Mouse (Mus musculus): Measurements from ENCODE around the gene Sptssb. TPM values are rescaled to one million over a fixed set of nuclear protein-coding genes. Genes with fewer than 3 reads are reported as not detected.
A peak's percentile ranks its signal among the peaks of the same experiment; 100 is the strongest.

Gene Sptssb
- total and polyA plus RNA-seq, 3 experiments: not detected

- DNase-seq (ENCODE audit: extremely low read depth): no peak
- TF ChIP-seq TCF12 (IDR thresholded peaks at IDR 0.05; ENCODE audit: low read depth, low read length) (no peak), KAT2A (IDR thresholded peaks at IDR 0.05; ENCODE audit: insufficient replicate concordance, low read length) (no peak), USF1 (IDR thresholded peaks at IDR 0.05; ENCODE audit: low read depth, low read length) (no peak), CHD1 (IDR thresholded peaks at IDR 0.05; ENCODE audit: low read depth, low read length) (no peak), MXI1 (IDR thresholded peaks at IDR 0.05; ENCODE audit: low read depth, low read length) (no peak)
- dilution Hi-C loops (cut with MboI; ENCODE audit: extremely low pct_ligation_motif_present, extremely low pct_unique_long_range_greater_than_20kb, low sequenced_read_pairs): no loop called here
- Histone ChIP-seq H3K79me2 (replicated peaks; ENCODE audit: control insufficient read depth, extremely low read depth, insufficient read depth, poor library complexity, severe bottlenecking) (no peaks in the 10 kb centered on the region), H3K9ac (ENCODE audit: insufficient read depth, low read depth) (no peak overlapping the region), H3K4me3 (replicated peaks in 1 of 3; ENCODE audit: low read depth in 2 of 3, low read length in 2 of 3, poor library complexity in 1 of 3) (no peak overlapping the region), H3K9me3 (replicated peaks; ENCODE audit: low read length) (no peaks in the 10 kb centered on the region), H3K36me3 (replicated peaks in 1 of 2; ENCODE audit: control insufficient read depth in 1 of 2, insufficient read depth in 1 of 2, low read length in 1 of 2) (no peaks in the 10 kb centered on the region), H3K27me3 (replicated peaks) (no peaks in the 10 kb centered on the region), H3K27ac (ENCODE audit: insufficient read depth, low read depth) (no peak overlapping the region), H3K4me1 (ENCODE audit: control insufficient read depth in 1 of 2, insufficient read depth in 2 of 2) (0 out of 4 replicates have a peak, but pooled peaks cover 0 to 5% of the 10 kb centered on the region in 2 experiments), H3K4me2 (ENCODE audit: insufficient read depth, low read depth, poor library complexity, severe bottlenecking) (no peak overlapping the region)
- in situ Hi-C loops (cut with MboI; ENCODE audit: low pct_ligation_motif_present, low pct_unique_long_range_greater_than_20kb, low sequenced_read_pairs): no loop called here
These were observed 40.6 kb upstream of the Sptssb start for GRCm38 (mm10) chr3:69900335-69900734.

GRCm38 (mm10) chr3:69897917-69898594 lies 38.3 kb upstream of the Sptssb start:
- no peak overlapping the region for H3K9ac ChIP-seq (ENCODE audit: insufficient read depth, low read depth)
- no peaks in the 10 kb centered on the region for H3K36me3 ChIP-seq (replicated peaks in 1 of 2; ENCODE audit: control insufficient read depth in 1 of 2, insufficient read depth in 1 of 2, low read length in 1 of 2)
- peak; percentile 74 for TF ChIP-seq RAD21 (IDR thresholded peaks at IDR 0.05; ENCODE audit: low read depth, low read length)
- TF ChIP-seq IRF4 (IDR thresholded peaks at IDR 0.05; ENCODE audit: low read depth, low read length): no peak
- peak; percentile 40 for TF ChIP-seq SMC3 (IDR thresholded peaks at IDR 0.05; ENCODE audit: low read depth, low read length)
- peak in 1 of 2 experiments; percentile 68; a peak in 2 of 4 replicates for TF ChIP-seq CTCF (conservative IDR thresholded peaks at IDR 0.05 in 1 of 2, IDR thresholded peaks at IDR 0.05 in 1 of 2; ENCODE audit: low read depth in 2 of 2, low read length in 2 of 2)
- no peaks in the 10 kb centered on the region for H3K79me2 ChIP-seq (replicated peaks; ENCODE audit: control insufficient read depth, extremely low read depth, insufficient read depth, poor library complexity, severe bottlenecking)
- no peaks in the 10 kb centered on the region for H3K4me1 ChIP-seq (ENCODE audit: control insufficient read depth in 1 of 2, insufficient read depth in 2 of 2)
- dilution Hi-C loops (cut with MboI; ENCODE audit: extremely low pct_ligation_motif_present, extremely low pct_unique_long_range_greater_than_20kb, low sequenced_read_pairs): no loop called here
- no peaks in the 10 kb centered on the region for H3K9me3 ChIP-seq (replicated peaks; ENCODE audit: low read length)
- in situ Hi-C loops (cut with MboI; ENCODE audit: low pct_ligation_motif_present, low pct_unique_long_range_greater_than_20kb, low sequenced_read_pairs): loop anchor here (10.0 to 25.0 kb wide), 2 partner anchors 143 to 661 kb away; no protein-coding TSS in a partner anchor
- no peak overlapping the region for H3K4me2 ChIP-seq (ENCODE audit: insufficient read depth, low read depth, poor library complexity, severe bottlenecking)
- peak; percentile 48 for DNase-seq (ENCODE audit: extremely low read depth)
- H3K27me3 ChIP-seq (replicated peaks): no peaks in the 10 kb centered on the region
- no peak overlapping the region for H3K27ac ChIP-seq (ENCODE audit: insufficient read depth, low read depth)
- H3K4me3 ChIP-seq (replicated peaks in 1 of 3; ENCODE audit: low read depth in 2 of 3, low read length in 2 of 3, poor library complexity in 1 of 3): no peak overlapping the region

DNA sequence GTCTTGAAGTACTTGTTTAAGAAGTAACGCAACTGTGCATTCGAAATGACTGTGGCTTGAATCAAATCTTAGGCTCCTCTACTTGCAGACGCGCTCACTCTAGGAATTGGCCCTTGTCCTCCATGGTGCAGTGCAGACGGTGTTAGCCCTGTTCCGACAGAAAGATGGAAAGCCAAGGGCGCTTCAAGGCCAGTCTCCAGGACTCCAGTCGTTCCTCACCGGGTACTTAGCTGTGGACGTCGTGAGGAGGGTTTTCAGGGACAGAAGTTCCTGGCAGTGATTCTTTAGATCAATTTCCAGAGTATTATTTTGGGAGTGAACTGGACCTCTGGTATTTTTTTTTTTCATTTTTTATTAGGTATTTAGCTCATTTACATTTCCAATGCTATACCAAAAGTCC lies 35.8 kb upstream of the Sptssb start:
- DNase-seq (ENCODE audit: extremely low read depth): no peak
- in situ Hi-C loops (cut with MboI; ENCODE audit: low pct_ligation_motif_present, low pct_unique_long_range_greater_than_20kb, low sequenced_read_pairs): loop anchor here (10.0 to 25.0 kb wide), 2 partner anchors 141 to 658 kb away; no protein-coding TSS in a partner anchor
- Histone ChIP-seq H3K4me1 (ENCODE audit: control insufficient read depth in 1 of 2, insufficient read depth in 2 of 2) (no peaks in the 10 kb centered on the region), H3K27me3 (replicated peaks) (no peaks in the 10 kb centered on the region), H3K79me2 (replicated peaks; ENCODE audit: control insufficient read depth, extremely low read depth, insufficient read depth, poor library complexity, severe bottlenecking) (no peaks in the 10 kb centered on the region), H3K4me3 (replicated peaks in 1 of 3; ENCODE audit: low read depth in 2 of 3, low read length in 2 of 3, poor library complexity in 1 of 3) (no peak overlapping the region), H3K27ac (ENCODE audit: insufficient read depth, low read depth) (no peak overlapping the region), H3K9me3 (replicated peaks; ENCODE audit: low read length) (no peaks in the 10 kb centered on the region), H3K4me2 (ENCODE audit: insufficient read depth, low read depth, poor library complexity, severe bottlenecking) (no peak overlapping the region), H3K36me3 (replicated peaks in 1 of 2; ENCODE audit: control insufficient read depth in 1 of 2, insufficient read depth in 1 of 2, low read length in 1 of 2) (no peaks in the 10 kb centered on the region), H3K9ac (ENCODE audit: insufficient read depth, low read depth) (no peak overlapping the region)
- TF ChIP-seq MAX (IDR thresholded peaks at IDR 0.05; ENCODE audit: low read length) (no peak), MAFK (IDR thresholded peaks at IDR 0.05; ENCODE audit: insufficient replicate concordance, low read length) (no peak), RAD21 (IDR thresholded peaks at IDR 0.05; ENCODE audit: low read depth, low read length) (no peak), MEF2A (IDR thresholded peaks at IDR 0.05; ENCODE audit: borderline replicate concordance, low read depth, low read length) (no peak), GABPA (IDR thresholded peaks at IDR 0.05; ENCODE audit: insufficient replicate concordance, low read depth, low read length) (no peak), ZMIZ1 (IDR thresholded peaks at IDR 0.05; ENCODE audit: low read depth, low read length) (no peak), KAT2A (IDR thresholded peaks at IDR 0.05; ENCODE audit: insufficient replicate concordance, low read length) (no peak), POLR2A (IDR thresholded peaks at IDR 0.05; ENCODE audit: low read depth, low read length) (no peak), TCF12 (IDR thresholded peaks at IDR 0.05; ENCODE audit: low read depth, low read length) (no peak), UBTF (IDR thresholded peaks at IDR 0.05; ENCODE audit: low read depth, low read length) (no peak), ELF1 (IDR thresholded peaks at IDR 0.05; ENCODE audit: low read depth, low read length) (no peak), BHLHE40 (IDR thresholded peaks at IDR 0.05; ENCODE audit: low read depth, low read length) (no peak)
- dilution Hi-C loops (cut with MboI; ENCODE audit: extremely low pct_ligation_motif_present, extremely low pct_unique_long_range_greater_than_20kb, low sequenced_read_pairs): no loop called here

Measured in CH12.LX (cell line).